Mouse (Mus musculus) ES-E14 (cell line): ENCODE data around the gene Slc13a3.

Experiments
- CHD2 ChIP-seq: IDR thresholded peaks from 2 replicates; pipeline ENCODE4 v1.6.1; 2014; ENCODE audit warnings: mild to moderate bottlenecking, low read depth, low read length, inconsistent platforms
- MAFK ChIP-seq: IDR thresholded peaks from 2 replicates; pipeline ENCODE4 v1.6.1; 2014; ENCODE audit warnings: mild to moderate bottlenecking, low read depth, low read length, inconsistent platforms; ENCODE audit not compliant: insufficient read depth

DNA sequence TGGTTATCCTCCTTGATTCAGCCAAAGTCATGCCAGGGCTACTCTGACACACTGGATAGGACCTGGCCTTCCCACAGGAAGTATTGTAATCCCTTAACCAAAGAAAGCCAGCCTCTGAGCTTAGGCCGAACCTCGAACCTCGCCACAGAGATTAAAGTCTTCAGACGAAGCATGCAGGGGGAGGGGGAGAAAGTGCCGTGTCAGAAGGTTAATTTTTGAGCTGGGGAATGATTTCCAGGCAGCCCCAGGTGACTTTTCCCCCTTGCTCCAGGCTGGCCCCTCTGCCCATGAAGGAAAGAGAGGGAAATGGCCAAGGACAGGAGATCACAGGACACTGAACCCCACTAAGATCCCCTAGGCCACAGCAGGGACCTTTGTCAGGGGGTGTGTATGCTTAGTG lies 14.8 kb downstream of the Slc13a3 start:
- TF ChIP-seq MAFK (no peak), CHD2 (no peak)
